Mouse (Mus musculus): ENCODE data around the gene Uggt1.

The Uggt1 gene

GRCm38 (mm10) chr1:36162687-36163086 is 81.8 kb downstream of the Uggt1 start:
- peak; percentile 27 to 35 for DNase-seq

DNA sequence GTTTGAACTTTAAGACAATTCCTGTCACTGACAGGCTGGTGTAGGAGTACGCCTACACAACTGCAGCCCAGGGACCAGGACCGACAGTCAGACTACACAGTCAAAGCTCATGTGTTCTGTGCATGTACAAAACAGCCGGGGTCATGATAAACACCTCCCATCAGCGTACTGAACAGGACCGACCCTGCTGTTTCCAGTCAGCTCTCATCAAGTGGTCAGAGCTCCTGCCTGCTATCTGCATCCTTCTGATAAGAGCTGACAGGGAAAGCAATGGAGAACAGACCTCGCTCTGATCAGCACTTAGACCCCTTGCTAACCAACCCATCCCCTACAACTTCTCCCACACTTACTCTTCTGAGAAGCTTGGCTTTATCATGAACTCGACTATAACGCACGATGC is 83.3 kb downstream of the Uggt1 start:
- no peak for DNase-seq

- DNase-seq, result no peak
These were observed 84.3 kb downstream of the Uggt1 start for GRCm38 (mm10) chr1:36160246-36160645.

DNA sequence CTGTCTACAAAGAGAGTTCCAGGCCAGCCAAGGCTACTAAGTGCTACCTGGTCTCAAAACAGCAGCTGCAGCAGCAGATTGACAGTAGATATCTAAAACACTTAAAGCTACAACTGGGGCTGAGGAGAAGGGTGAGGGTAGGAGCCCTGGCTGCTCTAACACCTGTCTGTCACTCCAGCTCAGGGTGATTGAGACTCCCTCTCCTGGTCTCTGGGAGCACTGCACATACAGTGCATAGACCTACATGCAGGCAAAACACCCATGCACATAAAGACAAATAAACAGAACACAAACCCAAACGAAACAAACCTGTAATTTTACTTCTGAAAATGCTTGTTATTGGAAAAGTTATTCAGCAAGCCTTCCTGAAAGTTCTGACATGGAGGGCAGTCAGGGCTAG is 95.1 kb downstream of the Uggt1 start:
- no peak for DNase-seq

- DNase-seq, result no peak
These were observed 95.7 kb downstream of the Uggt1 start for GRCm38 (mm10) chr1:36148809-36149208.

GRCm38 (mm10) chr1:36145050-36145449 is 99.5 kb downstream of the Uggt1 start:
- DNase-seq, result no peak

- DNase-seq, result no peak
These were observed 104.2 kb downstream of the Uggt1 start for GRCm38 (mm10) chr1:36140311-36140710.

GRCm38 (mm10) chr1:36134584-36134983 is 109.9 kb downstream of the Uggt1 start:
- peak; percentile 72 to 76 for DNase-seq

DNA sequence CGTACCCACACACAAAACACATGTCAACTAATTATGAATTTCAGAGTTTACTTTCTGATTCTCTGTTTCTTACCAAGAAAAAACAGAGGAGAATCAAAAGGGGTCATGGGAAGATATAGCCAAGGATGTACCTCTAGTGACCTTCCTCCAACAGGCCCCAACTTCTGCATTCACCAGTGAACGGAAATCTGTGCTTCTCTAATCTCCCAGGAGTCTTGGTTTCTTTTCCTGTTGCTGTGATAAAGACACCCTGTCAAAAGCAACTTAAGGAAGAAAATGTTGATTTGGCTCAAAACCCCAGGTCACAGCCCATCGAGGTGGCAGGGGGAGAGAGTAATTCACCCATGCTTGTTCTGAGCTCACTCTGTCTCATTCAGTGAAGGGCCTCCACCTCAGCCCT is 110.9 kb downstream of the Uggt1 start:
- DNase-seq, result no peak

DNA sequence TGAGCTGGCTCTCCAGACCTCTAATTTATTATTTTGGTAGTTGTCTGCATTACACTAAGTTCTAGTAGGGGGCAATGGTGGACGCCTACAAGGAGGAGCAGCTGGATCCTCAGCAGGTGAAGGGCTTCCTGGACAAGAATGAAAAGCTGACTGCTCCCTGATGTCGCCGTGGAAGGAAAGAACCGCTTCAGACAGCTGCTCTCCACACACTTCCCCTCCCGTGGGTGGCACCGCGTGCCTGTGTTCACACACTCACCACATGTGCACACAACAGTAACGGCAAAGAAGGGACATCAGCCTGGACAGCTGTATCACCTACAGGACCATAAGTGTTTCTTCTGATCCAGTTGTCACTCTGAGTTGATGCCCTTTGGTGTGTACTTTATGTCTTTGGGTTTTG is 111.5 kb downstream of the Uggt1 start:
- no peak for DNase-seq

GRCm38 (mm10) chr1:36132211-36132610 is 112.3 kb downstream of the Uggt1 start:
- DNase-seq, result no peak

DNA sequence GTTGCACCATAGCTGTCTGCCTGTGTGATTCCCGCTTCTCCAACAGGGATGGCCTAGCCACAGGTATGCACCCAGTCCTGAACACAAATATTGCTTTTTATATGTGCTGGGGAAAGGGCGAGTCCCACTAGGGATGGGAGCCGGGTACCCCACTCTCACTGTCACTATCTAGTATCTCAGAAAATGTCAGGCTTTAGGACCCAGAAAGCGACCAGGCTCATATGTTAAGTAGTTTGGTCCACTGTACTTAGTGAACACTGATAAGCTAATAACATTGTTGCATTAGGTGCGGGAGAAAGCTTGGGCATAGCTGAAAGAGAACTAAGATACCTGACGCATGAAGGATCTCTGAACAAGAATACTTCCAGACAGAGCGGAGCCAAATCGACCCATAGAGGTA is 112.8 kb downstream of the Uggt1 start:
- no peak for DNase-seq

GRCm38 (mm10) chr1:36131154-36131553 is 113.4 kb downstream of the Uggt1 start:
- DNase-seq, result no peak

DNA sequence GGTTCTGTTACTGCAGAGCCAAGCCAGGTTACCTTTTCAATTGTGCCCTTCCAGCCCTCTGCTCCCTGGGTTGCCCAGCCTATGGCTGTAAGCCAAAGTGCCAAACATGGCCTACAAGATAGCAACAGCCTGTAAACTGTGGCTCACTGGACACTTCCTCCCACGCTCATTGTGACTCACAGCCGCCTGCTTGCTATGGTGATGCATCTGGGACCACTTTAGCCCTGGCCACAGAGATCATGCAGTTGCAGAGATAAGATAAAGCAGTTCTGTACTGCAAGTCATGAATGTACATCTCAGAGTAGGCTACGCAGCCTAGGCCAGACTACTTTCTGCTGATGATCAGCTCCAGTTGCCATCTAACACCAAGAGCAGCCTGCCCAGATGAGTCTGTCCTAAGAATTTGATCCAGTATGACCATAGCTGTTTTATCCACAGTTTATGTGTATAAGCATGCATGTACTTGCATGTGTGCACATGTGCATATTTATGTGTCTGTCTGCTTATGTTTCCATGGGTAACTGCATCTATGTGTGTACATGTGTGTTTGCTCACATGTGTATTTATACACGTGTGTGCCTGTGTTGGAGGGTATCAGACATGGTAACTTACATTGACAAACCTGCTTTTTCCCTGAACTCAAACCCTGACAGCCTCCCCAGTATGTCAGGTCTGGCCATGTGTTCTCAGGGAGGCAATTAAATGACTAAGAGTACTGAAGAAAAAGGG is 114.0 kb downstream of the Uggt1 start:
- peak; percentile 20 to 46 for DNase-seq

GRCm38 (mm10) chr1:36129881-36130280 is 114.6 kb downstream of the Uggt1 start:
- DNase-seq, result no peak

DNA sequence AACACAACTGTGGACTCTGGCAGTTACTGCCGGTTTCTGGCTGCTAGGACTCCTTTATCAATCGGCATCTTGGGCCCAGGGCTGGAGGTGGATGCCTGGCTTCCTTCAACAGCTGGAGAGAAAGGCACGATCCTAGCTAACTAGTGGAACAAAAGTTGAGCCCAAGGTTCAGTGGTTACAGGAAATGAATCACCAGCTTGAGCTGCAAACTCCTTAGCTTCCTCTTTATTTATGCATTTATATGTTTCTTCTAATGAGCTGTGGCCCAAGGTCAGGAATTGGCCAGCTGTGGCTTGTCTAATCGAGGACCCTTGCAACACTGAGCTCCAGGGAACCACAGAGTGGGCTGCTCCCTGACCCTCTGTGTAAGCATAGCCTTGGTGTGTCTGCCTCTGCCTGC is 115.4 kb downstream of the Uggt1 start:
- DNase-seq, result peak in 1 of 2 experiments; percentile 23

GRCm38 (mm10) chr1:36125076-36125475 is 119.4 kb downstream of the Uggt1 start:
- no peak for DNase-seq

GRCm38 (mm10) chr1:36121172-36121571 is 123.3 kb downstream of the Uggt1 start:
- DNase-seq, result no peak

DNA sequence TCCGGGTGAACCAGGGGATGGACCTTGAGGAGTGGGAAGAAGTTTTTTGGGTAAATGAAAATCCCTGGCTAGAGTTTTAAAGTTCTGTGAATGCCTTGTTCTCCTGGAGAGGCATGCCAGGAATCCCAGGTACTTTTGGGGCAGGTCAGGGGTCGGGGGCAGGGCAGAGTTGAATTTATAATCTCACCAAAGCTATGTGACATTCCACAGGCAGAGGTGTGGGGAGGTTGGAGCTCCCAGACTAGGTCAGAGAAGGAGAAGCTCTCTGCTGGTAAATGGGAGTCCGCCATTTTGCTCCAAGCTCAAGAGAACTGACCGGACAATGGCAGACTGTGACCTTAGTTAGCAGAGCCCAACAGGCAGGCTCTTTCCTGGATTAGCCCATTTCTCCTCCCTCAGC is 125.1 kb downstream of the Uggt1 start:
- no peak for DNase-seq

GRCm38 (mm10) chr1:36118958-36119357 is 125.6 kb downstream of the Uggt1 start:
- no peak for DNase-seq

DNA sequence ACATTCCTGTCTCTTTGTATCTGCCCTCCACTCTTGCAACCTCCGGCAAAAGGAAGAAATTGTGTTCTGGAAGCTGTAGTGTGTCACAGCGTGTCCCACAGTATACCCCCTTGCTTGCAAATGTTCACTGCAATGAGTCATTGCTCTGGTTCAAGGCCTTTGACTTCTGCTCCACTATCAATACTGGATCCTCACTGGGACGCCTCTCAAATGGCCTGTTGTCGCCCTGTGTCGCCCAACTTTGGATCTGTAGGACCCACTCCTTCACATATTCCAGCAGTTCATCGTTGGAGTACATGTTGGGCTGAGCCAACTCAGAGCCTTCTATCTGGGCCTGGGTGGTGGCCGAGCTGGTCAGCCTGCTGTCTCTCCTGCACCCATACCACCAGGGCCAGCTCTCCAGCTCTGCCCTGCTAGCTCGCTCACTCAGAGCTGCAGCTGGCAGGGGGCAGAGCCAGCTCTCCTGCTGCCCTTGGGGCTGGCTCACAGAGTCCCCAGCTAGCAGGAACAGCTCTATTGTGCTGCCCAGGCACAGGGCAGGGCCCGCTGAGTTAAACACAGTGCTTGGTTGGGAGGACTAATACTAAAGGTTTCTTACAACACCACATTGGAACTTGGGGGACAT is 126.3 kb downstream of the Uggt1 start:
- no peak for DNase-seq

GRCm38 (mm10) chr1:36116488-36116887 is 128.0 kb downstream of the Uggt1 start:
- DNase-seq, result no peak

DNA sequence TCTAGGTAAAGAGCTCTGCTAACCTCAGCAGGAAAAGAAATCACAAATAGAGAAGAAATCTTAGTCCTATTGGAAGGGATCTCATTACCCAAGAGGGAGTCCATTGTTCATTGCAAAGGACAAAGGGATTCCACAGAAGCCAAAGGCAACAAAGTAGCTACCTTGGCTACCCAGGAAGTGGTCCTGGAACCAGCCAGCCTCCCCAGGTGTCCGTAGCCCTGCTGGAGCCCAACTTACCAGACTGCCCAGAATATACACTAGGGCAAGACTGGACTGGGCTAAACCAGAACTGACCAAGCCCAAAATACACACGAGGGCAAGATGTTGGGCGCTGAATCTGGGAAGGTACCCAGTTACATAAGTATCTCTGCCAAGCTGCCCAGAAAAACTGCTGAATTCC is 129.7 kb downstream of the Uggt1 start:
- DNase-seq, result no peak

GRCm38 (mm10) chr1:36113670-36114069 is 130.8 kb downstream of the Uggt1 start:
- no peak for DNase-seq

DNA sequence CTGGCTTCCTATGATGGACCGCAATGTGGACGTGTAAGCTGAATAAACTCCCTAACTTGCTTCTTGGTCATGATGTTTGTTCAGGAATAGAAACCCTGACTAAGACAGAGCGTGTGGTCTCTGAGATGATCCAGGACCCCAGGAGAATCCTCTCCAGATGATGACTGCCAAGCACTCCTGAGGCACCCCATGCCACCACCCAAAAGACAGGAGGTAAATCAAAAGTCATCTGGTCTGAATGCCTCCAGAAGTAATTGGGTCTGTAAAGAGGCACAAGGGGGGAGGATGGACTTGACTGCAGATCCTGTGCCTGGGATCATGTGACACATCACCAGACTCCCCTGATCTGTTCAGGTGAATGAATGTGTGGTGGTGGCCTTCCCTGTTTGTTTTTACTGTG is 131.9 kb downstream of the Uggt1 start:
- no peak for DNase-seq

Measured in lung, adult 18-20 months (tissue).